Mouse (Mus musculus): ENCODE data around the gene Jpt1. TPM values are rescaled to one million over a fixed set of nuclear protein-coding genes. Genes with fewer than 3 reads are reported as not detected.

Gene Jpt1
- 654 and 692 TPM in 2 replicates for polyA plus RNA-seq (2014; fragmentation: Nextera tagmentation; extraction: Ambion mirVana)

DNA sequence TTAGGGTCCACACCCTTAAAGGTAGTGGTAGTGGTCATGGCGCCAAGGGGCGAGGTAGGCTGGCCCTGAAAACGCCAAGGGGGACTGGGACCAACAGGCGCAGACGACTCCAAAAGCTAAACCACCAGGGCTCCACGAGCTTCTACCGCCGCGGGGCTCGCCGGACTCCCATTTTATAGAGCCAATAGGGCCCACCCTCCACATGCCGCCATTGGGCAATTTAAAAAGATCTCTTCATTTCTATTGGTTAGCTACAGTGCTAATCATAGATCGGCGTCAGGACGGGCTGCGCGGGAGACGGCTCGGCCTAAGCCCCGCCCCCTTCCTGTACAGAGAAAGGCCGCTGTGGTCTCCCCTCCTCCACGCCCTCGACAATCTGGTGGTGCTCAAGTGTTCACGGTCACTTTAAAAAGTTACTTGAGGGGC, at the start of gene Jpt1:
TSS of gene Jpt1 (minus strand) at position 150 of the 426 bp plus-strand sequence.
- ATAC-seq (replicated peaks; ENCODE audit: insufficient number of reproducible peaks, low FRiP score, low TSS enrichment, low read depth) (peak; percentile 92), DNase-seq (ENCODE audit: low spot score) (peak; percentile 98)
- Histone ChIP-seq H3K27ac (replicated peaks; ENCODE audit: low read depth, low read length) (peak within 1 kb of the TSS; percentile 80), H3K4me3 (ENCODE audit: low read depth, low read length) (peak within 1 kb of the TSS; percentile 100), H3K36me3 (replicated peaks; ENCODE audit: control insufficient read depth, insufficient read depth, low read depth, low read length) (no peaks in the 10 kb centered on the region), H3K4me2 (ENCODE audit: low read depth, low read length) (peak within 1 kb of the TSS; percentile 92), H3K27me3 (ENCODE audit: control insufficient read depth, insufficient read depth, low read length) (no peaks in the 10 kb centered on the region), H3K4me1 (ENCODE audit: control insufficient read depth, insufficient read depth, low read length) (peaks cover 10% of the 10 kb centered on the region; the same call in 1 of the 2 replicates), H3K9ac (replicated peaks; ENCODE audit: low read length) (peak within 1 kb of the TSS; percentile 98), H3K9me3 (replicated peaks; ENCODE audit: control insufficient read depth, low read length) (no peaks in the 10 kb centered on the region)
- under 1% methylated on average over 24 of the region's 24 CpGs for WGBS

DNA sequence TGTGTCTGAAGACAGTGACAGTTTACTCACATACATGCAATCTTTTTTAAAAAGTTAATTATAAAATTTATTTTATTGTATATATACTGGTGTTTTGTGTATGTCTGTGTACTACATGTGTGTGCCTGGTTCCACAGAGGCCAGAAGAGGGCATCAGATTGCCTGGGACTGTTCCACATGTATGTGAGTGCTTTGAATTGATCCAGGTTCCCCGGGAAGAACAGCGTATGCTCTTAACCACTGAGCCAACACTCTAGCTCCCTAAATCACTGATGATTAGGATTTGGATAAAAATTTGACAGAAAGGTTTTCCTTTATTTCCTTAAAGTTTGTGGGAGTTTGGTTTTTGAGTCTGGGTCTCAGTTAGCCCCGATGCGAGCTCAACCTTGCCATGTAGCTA, 49.2 kb upstream of the Jpt1 start:
- ATAC-seq (replicated peaks; ENCODE audit: insufficient number of reproducible peaks, low FRiP score, low TSS enrichment, low read depth) = no peak
- peaks cover 3% of the 10 kb centered on the region; the same call in 1 of the 2 replicates for H3K4me1 ChIP-seq (ENCODE audit: control insufficient read depth, insufficient read depth, low read length)
- H3K9ac ChIP-seq (replicated peaks; ENCODE audit: low read length) = peak overlapping the region; percentile 78
- peaks cover 4% of the 10 kb centered on the region for H3K36me3 ChIP-seq (replicated peaks; ENCODE audit: control insufficient read depth, insufficient read depth, low read depth, low read length)
- H3K27ac ChIP-seq (replicated peaks; ENCODE audit: low read depth, low read length) = no peak overlapping the region
- peak overlapping the region; percentile 78; the same call in 1 of the 2 replicates for H3K4me2 ChIP-seq (ENCODE audit: low read depth, low read length)
- WGBS = 40% methylated on average over 4 of the region's 4 CpGs
- peak; percentile 15 for DNase-seq (ENCODE audit: low spot score)
- H3K4me3 ChIP-seq (ENCODE audit: low read depth, low read length) = peak overlapping the region; percentile 76
- H3K27me3 ChIP-seq (ENCODE audit: control insufficient read depth, insufficient read depth, low read length) = no peaks in the 10 kb centered on the region
- no peaks in the 10 kb centered on the region for H3K9me3 ChIP-seq (replicated peaks; ENCODE audit: control insufficient read depth, low read length)

DNA sequence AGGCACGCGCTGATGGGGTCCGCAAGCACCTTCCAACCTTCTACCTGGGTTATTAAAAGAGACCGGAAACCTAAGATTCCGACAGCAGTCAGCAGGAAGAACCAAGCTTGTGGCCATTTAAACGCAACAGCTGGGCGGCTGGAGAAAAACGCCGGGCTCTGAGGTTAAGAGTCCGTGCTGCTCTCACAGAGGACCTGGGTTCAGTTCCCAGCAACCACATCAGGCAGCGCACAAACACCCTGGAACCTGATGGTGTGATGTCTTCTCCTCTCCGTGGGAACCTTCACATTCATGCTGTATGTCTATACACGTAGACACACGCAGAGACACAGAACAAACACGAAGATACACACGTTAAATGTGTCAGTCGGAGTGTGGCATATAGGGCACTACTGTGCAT, 41.5 kb upstream of the Jpt1 start:
- no peak for ATAC-seq (replicated peaks; ENCODE audit: insufficient number of reproducible peaks, low FRiP score, low TSS enrichment, low read depth)

GRCm38 (mm10) chr11:115552783-115553182, 38.6 kb upstream of the Jpt1 start:
- Histone ChIP-seq H3K4me1 (ENCODE audit: control insufficient read depth, insufficient read depth, low read length) (no peaks in the 10 kb centered on the region), H3K36me3 (replicated peaks; ENCODE audit: control insufficient read depth, insufficient read depth, low read depth, low read length) (no peaks in the 10 kb centered on the region), H3K9ac (replicated peaks; ENCODE audit: low read length) (no peak overlapping the region), H3K4me2 (ENCODE audit: low read depth, low read length) (no peak overlapping the region), H3K9me3 (replicated peaks; ENCODE audit: control insufficient read depth, low read length) (no peaks in the 10 kb centered on the region), H3K4me3 (ENCODE audit: low read depth, low read length) (no peak overlapping the region), H3K27me3 (ENCODE audit: control insufficient read depth, insufficient read depth, low read length) (no peaks in the 10 kb centered on the region), H3K27ac (replicated peaks; ENCODE audit: low read depth, low read length) (no peak overlapping the region)
- peak; percentile 12 for DNase-seq (ENCODE audit: low spot score)
- no peak for ATAC-seq (replicated peaks; ENCODE audit: insufficient number of reproducible peaks, low FRiP score, low TSS enrichment, low read depth)
- WGBS = 66% methylated on average over 4 of the region's 4 CpGs

More for the DNA sequence above, 41.5 kb upstream of the Jpt1 start:
- H3K4me3 ChIP-seq (ENCODE audit: low read depth, low read length) = no peak overlapping the region
- no peak overlapping the region for H3K27ac ChIP-seq (replicated peaks; ENCODE audit: low read depth, low read length)
- no peak for DNase-seq (ENCODE audit: low spot score)
- H3K4me2 ChIP-seq (ENCODE audit: low read depth, low read length) = no peak overlapping the region
- WGBS = 81% methylated on average over 17 of the region's 17 CpGs
- H3K4me1 ChIP-seq (ENCODE audit: control insufficient read depth, insufficient read depth, low read length) = no peaks in the 10 kb centered on the region
- H3K36me3 ChIP-seq (replicated peaks; ENCODE audit: control insufficient read depth, insufficient read depth, low read depth, low read length) = no peaks in the 10 kb centered on the region
- H3K9ac ChIP-seq (replicated peaks; ENCODE audit: low read length) = no peak overlapping the region
- H3K27me3 ChIP-seq (ENCODE audit: control insufficient read depth, insufficient read depth, low read length) = no peaks in the 10 kb centered on the region
- no peaks in the 10 kb centered on the region for H3K9me3 ChIP-seq (replicated peaks; ENCODE audit: control insufficient read depth, low read length)

- Histone ChIP-seq H3K9me3 (replicated peaks; ENCODE audit: control insufficient read depth, low read length) (no peaks in the 10 kb centered on the region), H3K36me3 (replicated peaks; ENCODE audit: control insufficient read depth, insufficient read depth, low read depth, low read length) (no peaks in the 10 kb centered on the region), H3K4me2 (ENCODE audit: low read depth, low read length) (no peak overlapping the region), H3K27ac (replicated peaks; ENCODE audit: low read depth, low read length) (no peak overlapping the region), H3K9ac (replicated peaks; ENCODE audit: low read length) (no peak overlapping the region), H3K4me3 (ENCODE audit: low read depth, low read length) (no peak overlapping the region), H3K27me3 (ENCODE audit: control insufficient read depth, insufficient read depth, low read length) (no peaks in the 10 kb centered on the region), H3K4me1 (ENCODE audit: control insufficient read depth, insufficient read depth, low read length) (no peaks in the 10 kb centered on the region)
- no peak for DNase-seq (ENCODE audit: low spot score)
- 81% methylated on average over 4 of the region's 4 CpGs for WGBS
- ATAC-seq (replicated peaks; ENCODE audit: insufficient number of reproducible peaks, low FRiP score, low TSS enrichment, low read depth) = no peak
Measured at GRCm38 (mm10) chr11:115543571-115543970, 29.4 kb upstream of the Jpt1 start.

- H3K36me3 ChIP-seq (replicated peaks; ENCODE audit: control insufficient read depth, insufficient read depth, low read depth, low read length) = peaks cover 3% of the 10 kb centered on the region
- no peak overlapping the region for H3K4me2 ChIP-seq (ENCODE audit: low read depth, low read length)
- no peak overlapping the region for H3K27ac ChIP-seq (replicated peaks; ENCODE audit: low read depth, low read length)
- H3K9ac ChIP-seq (replicated peaks; ENCODE audit: low read length) = no peak overlapping the region
- H3K9me3 ChIP-seq (replicated peaks; ENCODE audit: control insufficient read depth, low read length) = no peaks in the 10 kb centered on the region
- 64% methylated on average over 2 of the region's 2 CpGs for WGBS
- H3K27me3 ChIP-seq (ENCODE audit: control insufficient read depth, insufficient read depth, low read length) = no peaks in the 10 kb centered on the region
- no peak for ATAC-seq (replicated peaks; ENCODE audit: insufficient number of reproducible peaks, low FRiP score, low TSS enrichment, low read depth)
- no peak for DNase-seq (ENCODE audit: low spot score)
- no peaks in the 10 kb centered on the region for H3K4me1 ChIP-seq (ENCODE audit: control insufficient read depth, insufficient read depth, low read length)
- no peak overlapping the region for H3K4me3 ChIP-seq (ENCODE audit: low read depth, low read length)
Measured at GRCm38 (mm10) chr11:115538045-115538444, 23.9 kb upstream of the Jpt1 start.

DNA sequence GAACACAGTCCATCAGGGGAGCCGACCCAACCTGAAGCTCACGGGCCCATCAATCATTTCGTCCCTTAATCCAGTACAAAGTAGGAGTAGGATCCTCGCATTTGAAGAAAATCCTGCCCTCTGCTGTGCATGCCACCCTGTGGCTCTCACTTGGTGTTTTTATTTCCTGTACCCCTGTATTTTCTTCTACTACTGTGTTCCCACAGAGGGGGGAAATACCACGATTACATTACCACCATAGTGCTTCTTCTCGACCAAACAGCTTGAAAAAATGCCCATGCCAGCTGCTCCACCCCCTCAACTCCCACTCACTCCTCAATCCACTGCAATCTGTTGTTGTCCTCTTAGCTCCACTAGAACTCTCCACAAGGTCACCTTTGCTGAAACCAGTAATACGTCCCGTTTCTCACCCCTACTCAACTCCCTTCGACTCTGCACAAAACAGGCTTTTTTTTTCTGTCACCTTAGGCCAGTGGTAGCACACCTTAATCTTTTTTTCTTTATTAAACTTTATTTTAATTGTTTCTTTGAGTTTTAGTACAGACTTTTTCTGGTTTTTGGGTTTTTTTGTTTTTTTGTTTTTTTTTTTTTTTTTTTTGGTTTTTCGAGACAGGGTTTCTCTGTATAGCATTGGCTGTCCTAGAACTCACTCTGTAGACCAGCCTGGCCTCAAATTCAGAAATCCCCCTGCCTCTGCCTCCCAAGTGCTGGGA, 22.8 kb upstream of the Jpt1 start:
- peak overlapping the region; percentile 81 for H3K4me3 ChIP-seq (ENCODE audit: low read depth, low read length)
- no peak for ATAC-seq (replicated peaks; ENCODE audit: insufficient number of reproducible peaks, low FRiP score, low TSS enrichment, low read depth)
- peak overlapping the region; percentile 98 for H3K27ac ChIP-seq (replicated peaks; ENCODE audit: low read depth, low read length)
- no peaks in the 10 kb centered on the region for H3K27me3 ChIP-seq (ENCODE audit: control insufficient read depth, insufficient read depth, low read length)
- no peaks in the 10 kb centered on the region for H3K9me3 ChIP-seq (replicated peaks; ENCODE audit: control insufficient read depth, low read length)
- H3K9ac ChIP-seq (replicated peaks; ENCODE audit: low read length) = peak overlapping the region; percentile 99; the same call in 1 of the 2 replicates
- H3K4me2 ChIP-seq (ENCODE audit: low read depth, low read length) = no peak overlapping the region
- WGBS = 86% methylated on average over 10 of the region's 10 CpGs
- no peak for DNase-seq (ENCODE audit: low spot score)
- H3K36me3 ChIP-seq (replicated peaks; ENCODE audit: control insufficient read depth, insufficient read depth, low read depth, low read length) = peaks cover 6% of the 10 kb centered on the region
- H3K4me1 ChIP-seq (ENCODE audit: control insufficient read depth, insufficient read depth, low read length) = no peaks in the 10 kb centered on the region

- no peaks in the 10 kb centered on the region for H3K9me3 ChIP-seq (replicated peaks; ENCODE audit: control insufficient read depth, low read length)
- H3K4me2 ChIP-seq (ENCODE audit: low read depth, low read length) = peak within 1 kb of the TSS; percentile 43
- H3K4me3 ChIP-seq (ENCODE audit: low read depth, low read length) = peak within 1 kb of the TSS; percentile 81
- H3K27me3 ChIP-seq (ENCODE audit: control insufficient read depth, insufficient read depth, low read length) = no peaks in the 10 kb centered on the region
- peak within 1 kb of the TSS; percentile 99 for H3K9ac ChIP-seq (replicated peaks; ENCODE audit: low read length)
- peaks cover 6% of the 10 kb centered on the region for H3K36me3 ChIP-seq (replicated peaks; ENCODE audit: control insufficient read depth, insufficient read depth, low read depth, low read length)
- DNase-seq (ENCODE audit: low spot score) (peak; percentile 98), ATAC-seq (replicated peaks; ENCODE audit: insufficient number of reproducible peaks, low FRiP score, low TSS enrichment, low read depth) (peak; percentile 79)
- under 1% methylated on average over 58 of the region's 70 CpGs for WGBS
- H3K27ac ChIP-seq (replicated peaks; ENCODE audit: low read depth, low read length) = peak within 1 kb of the TSS; percentile 98
- no peaks in the 10 kb centered on the region for H3K4me1 ChIP-seq (ENCODE audit: control insufficient read depth, insufficient read depth, low read length)
Measured at GRCm38 (mm10) chr11:115536038-115536681, 22.0 kb upstream of the Jpt1 start, which contains the start of gene Sumo2. Gene Sumo2 (minus strand): TSS chr11:115536276.
